Mouse (Mus musculus): ENCODE results near the gene Wdr77. TPM values are rescaled to one million over a fixed set of nuclear protein-coding genes. Genes with fewer than 3 reads are reported as not detected.
"Not testable (repeated sequence)": the region's sequence is repeated elsewhere in the genome, so short reads cannot be mapped to it uniquely, and the experiment has no call there.

Wdr77 gene
- polyA plus RNA-seq, 1 experiment from 2014 or later = 117 TPM

- no peak overlapping the region for H3K4me3 ChIP-seq (ENCODE audit: low read length)
- H3K27ac ChIP-seq (ENCODE audit: low read length) = no peak overlapping the region
- H3K4me1 ChIP-seq (replicated peaks; ENCODE audit: control insufficient read depth, insufficient read depth, low read length) = no peaks in the 10 kb centered on the region
- no peak for ATAC-seq (ENCODE audit: low read depth)
- no peaks in the 10 kb centered on the region for H3K9me3 ChIP-seq (ENCODE audit: control insufficient read depth, low read length)
- no peak overlapping the region for H3K9ac ChIP-seq (ENCODE audit: low read length)
- H3K27me3 ChIP-seq (ENCODE audit: control insufficient read depth, insufficient read depth, low read depth, low read length) = no peaks in the 10 kb centered on the region
- peaks cover 16% of the 10 kb centered on the region for H3K36me3 ChIP-seq (ENCODE audit: control insufficient read depth, insufficient read depth, low read length)
- no peak overlapping the region for H3K4me2 ChIP-seq (ENCODE audit: low read depth, low read length)
- WGBS = 80% methylated on average over 5 of the region's 5 CpGs
Observed at GRCm38 (mm10) chr3:105971831-105972446, 12.8 kb downstream of the Wdr77 start.

GRCm38 (mm10) chr3:105973411-105973810 lies 14.2 kb downstream of the Wdr77 start, which contains the start of gene Ovgp1:
Gene Ovgp1, plus strand, starts transcription at chr3:105973711.
- H3K36me3 ChIP-seq (ENCODE audit: control insufficient read depth, insufficient read depth, low read length) = peaks cover 6% of the 10 kb centered on the region
- H3K4me1 ChIP-seq (replicated peaks; ENCODE audit: control insufficient read depth, insufficient read depth, low read length) = no peaks in the 10 kb centered on the region
- H3K4me3 ChIP-seq (ENCODE audit: low read length) = no peak within 1 kb of the TSS
- H3K27me3 ChIP-seq (ENCODE audit: control insufficient read depth, insufficient read depth, low read depth, low read length) = no peaks in the 10 kb centered on the region
- H3K27ac ChIP-seq (ENCODE audit: low read length) = no peak within 1 kb of the TSS
- H3K4me2 ChIP-seq (ENCODE audit: low read depth, low read length) = no peak within 1 kb of the TSS
- ATAC-seq (ENCODE audit: low read depth) = no peak
- WGBS = 69% methylated on average over 3 of the region's 3 CpGs
- H3K9me3 ChIP-seq (ENCODE audit: control insufficient read depth, low read length) = no peaks in the 10 kb centered on the region
- H3K9ac ChIP-seq (ENCODE audit: low read length) = no peak within 1 kb of the TSS

- no peak overlapping the region for H3K4me2 ChIP-seq (ENCODE audit: low read depth, low read length)
- peaks cover 2% of the 10 kb centered on the region for H3K36me3 ChIP-seq (ENCODE audit: control insufficient read depth, insufficient read depth, low read length)
- no peaks in the 10 kb centered on the region for H3K27me3 ChIP-seq (ENCODE audit: control insufficient read depth, insufficient read depth, low read depth, low read length)
- no peak overlapping the region for H3K4me3 ChIP-seq (ENCODE audit: low read length)
- H3K9ac ChIP-seq (ENCODE audit: low read length) = no peak overlapping the region
- no peaks in the 10 kb centered on the region for H3K9me3 ChIP-seq (ENCODE audit: control insufficient read depth, low read length)
- WGBS = 76% methylated on average over 2 of the region's 2 CpGs
- no peaks in the 10 kb centered on the region for H3K4me1 ChIP-seq (replicated peaks; ENCODE audit: control insufficient read depth, insufficient read depth, low read length)
- ATAC-seq (ENCODE audit: low read depth) = no peak
- no peak overlapping the region for H3K27ac ChIP-seq (ENCODE audit: low read length)
Observed at GRCm38 (mm10) chr3:105974174-105974573, 15.0 kb downstream of the Wdr77 start.

GRCm38 (mm10) chr3:105989611-105990010 lies 30.4 kb downstream of the Wdr77 start:
- H3K36me3 ChIP-seq (ENCODE audit: control insufficient read depth, insufficient read depth, low read length); ATAC-seq (ENCODE audit: low read depth); H3K4me2 ChIP-seq (ENCODE audit: low read depth, low read length); H3K4me1 ChIP-seq (replicated peaks; ENCODE audit: control insufficient read depth, insufficient read depth, low read length); H3K27ac ChIP-seq (ENCODE audit: low read length); H3K4me3 ChIP-seq (ENCODE audit: low read length); H3K27me3 ChIP-seq (ENCODE audit: control insufficient read depth, insufficient read depth, low read depth, low read length); H3K9ac ChIP-seq (ENCODE audit: low read length); H3K9me3 ChIP-seq (ENCODE audit: control insufficient read depth, low read length): not testable (repeated sequence)
- WGBS = 55% methylated on average over 5 of the region's 5 CpGs

GRCm38 (mm10) chr3:105991653-105992283 lies 32.6 kb downstream of the Wdr77 start:
- Histone ChIP-seq H3K4me1 (replicated peaks; ENCODE audit: control insufficient read depth, insufficient read depth, low read length) (no peaks in the 10 kb centered on the region), H3K9me3 (ENCODE audit: control insufficient read depth, low read length) (no peaks in the 10 kb centered on the region), H3K9ac (ENCODE audit: low read length) (no peak overlapping the region), H3K27me3 (ENCODE audit: control insufficient read depth, insufficient read depth, low read depth, low read length) (no peaks in the 10 kb centered on the region), H3K36me3 (ENCODE audit: control insufficient read depth, insufficient read depth, low read length) (no peaks in the 10 kb centered on the region), H3K27ac (ENCODE audit: low read length) (no peak overlapping the region), H3K4me2 (ENCODE audit: low read depth, low read length) (no peak overlapping the region), H3K4me3 (ENCODE audit: low read length) (no peak overlapping the region)
- WGBS = 19% methylated on average over 4 of the region's 4 CpGs
- no peak for ATAC-seq (ENCODE audit: low read depth)

- no peaks in the 10 kb centered on the region for H3K36me3 ChIP-seq (ENCODE audit: control insufficient read depth, insufficient read depth, low read length)
- no peak overlapping the region for H3K9ac ChIP-seq (ENCODE audit: low read length)
- 67% methylated on average over 2 of the region's 2 CpGs for WGBS
- no peak overlapping the region for H3K4me3 ChIP-seq (ENCODE audit: low read length)
- ATAC-seq (ENCODE audit: low read depth) = no peak
- H3K27me3 ChIP-seq (ENCODE audit: control insufficient read depth, insufficient read depth, low read depth, low read length) = no peaks in the 10 kb centered on the region
- no peak overlapping the region for H3K4me2 ChIP-seq (ENCODE audit: low read depth, low read length)
- H3K9me3 ChIP-seq (ENCODE audit: control insufficient read depth, low read length) = no peaks in the 10 kb centered on the region
- H3K4me1 ChIP-seq (replicated peaks; ENCODE audit: control insufficient read depth, insufficient read depth, low read length) = no peaks in the 10 kb centered on the region
- H3K27ac ChIP-seq (ENCODE audit: low read length) = no peak overlapping the region
Observed at GRCm38 (mm10) chr3:105994730-105995129, 35.6 kb downstream of the Wdr77 start.

GRCm38 (mm10) chr3:106000707-106001375 lies 41.7 kb downstream of the Wdr77 start:
- Histone ChIP-seq H3K9me3 (ENCODE audit: control insufficient read depth, low read length) (no peaks in the 10 kb centered on the region), H3K27me3 (ENCODE audit: control insufficient read depth, insufficient read depth, low read depth, low read length) (no peaks in the 10 kb centered on the region), H3K36me3 (ENCODE audit: control insufficient read depth, insufficient read depth, low read length) (no peaks in the 10 kb centered on the region), H3K4me1 (replicated peaks; ENCODE audit: control insufficient read depth, insufficient read depth, low read length) (no peaks in the 10 kb centered on the region), H3K27ac (ENCODE audit: low read length) (no peak overlapping the region), H3K9ac (ENCODE audit: low read length) (no peak overlapping the region), H3K4me2 (ENCODE audit: low read depth, low read length) (peak overlapping the region; percentile 23; the same call in 1 of the 2 replicates), H3K4me3 (ENCODE audit: low read length) (no peak overlapping the region)
- 16% methylated on average over 11 of the region's 11 CpGs for WGBS
- ATAC-seq (ENCODE audit: low read depth) = peak; percentile 12; the same call in 1 of the 2 replicates

GRCm38 (mm10) chr3:106001416-106002370 lies 42.5 kb downstream of the Wdr77 start:
- Histone ChIP-seq H3K27ac (ENCODE audit: low read length) (no peak overlapping the region), H3K4me3 (ENCODE audit: low read length) (0 out of 2 replicates have a peak overlapping the region, but pooled peaks have one; percentile 5), H3K9ac (ENCODE audit: low read length) (no peak overlapping the region), H3K27me3 (ENCODE audit: control insufficient read depth, insufficient read depth, low read depth, low read length) (no peaks in the 10 kb centered on the region), H3K9me3 (ENCODE audit: control insufficient read depth, low read length) (no peaks in the 10 kb centered on the region), H3K4me1 (replicated peaks; ENCODE audit: control insufficient read depth, insufficient read depth, low read length) (no peaks in the 10 kb centered on the region), H3K36me3 (ENCODE audit: control insufficient read depth, insufficient read depth, low read length) (no peaks in the 10 kb centered on the region), H3K4me2 (ENCODE audit: low read depth, low read length) (peak overlapping the region; percentile 23; the same call in 1 of the 2 replicates)
- 17% methylated on average over 17 of the region's 17 CpGs for WGBS
- peak; percentile 91 for ATAC-seq (ENCODE audit: low read depth)
